Mouse (Mus musculus) cerebellum, adult 2 months (tissue): ENCODE data around the gene Smarce1.

ENCODE experiments used
- CTCF ChIP-seq: fragments of 200-500 bp; IDR thresholded peaks from 2 replicates; pipeline ENCODE4 v1.5.1; 2011; ENCODE audit warnings: low read depth, mild to moderate bottlenecking, control low read depth, low read length, moderate library complexity, borderline replicate concordance; ENCODE audit not compliant: insufficient read depth
- POLR2A ChIP-seq: fragments of 200-500 bp; IDR thresholded peaks from 2 replicates; pipeline ENCODE4 v1.6.1; 2011; ENCODE audit warnings: low read length, control low read depth, borderline replicate concordance; ENCODE audit not compliant: insufficient read depth

GRCm38 (mm10) chr11:99187348-99187747 lies 43.5 kb downstream of the Smarce1 start:
- TF ChIP-seq POLR2A, result no peak
- TF ChIP-seq CTCF, result no peak
